Mouse (Mus musculus): ENCODE data around the gene Cdkal1. TPM values are rescaled to one million over a fixed set of nuclear protein-coding genes. Genes with fewer than 3 reads are reported as not detected.

Gene Cdkal1
- polyA plus RNA-seq, 1 experiment from 2014 or later: 21.1 TPM

DNA sequence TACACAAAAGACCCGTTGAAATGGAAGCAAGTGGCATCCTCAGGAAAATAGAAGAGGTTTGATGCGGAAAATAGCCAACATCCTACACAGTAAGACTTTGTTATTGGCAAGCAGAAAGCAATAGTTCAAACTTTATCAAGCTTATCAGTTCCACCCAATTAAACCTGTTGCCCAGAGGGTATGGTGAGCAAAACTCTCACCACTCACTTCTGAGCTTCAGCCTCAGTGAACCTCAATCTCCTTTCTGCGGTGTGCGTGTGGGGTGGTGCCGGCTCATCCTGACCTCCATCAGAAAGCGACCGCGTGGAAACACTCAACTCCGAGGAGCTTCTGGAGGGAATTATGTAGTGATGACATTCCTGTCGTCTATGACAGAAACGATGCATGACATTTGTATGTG is 621.5 kb downstream of the Cdkal1 start:
- no peak for ATAC-seq (ENCODE audit: low read depth)

GRCm38 (mm10) chr13:29232681-29233080 is 622.8 kb downstream of the Cdkal1 start:
- Histone ChIP-seq H3K9ac (replicated peaks; ENCODE audit: low read depth, low read length) (no peak overlapping the region), H3K4me3 (ENCODE audit: low read depth, low read length) (no peak overlapping the region), H3K4me2 (ENCODE audit: low read depth, low read length) (no peak overlapping the region), H3K4me1 (ENCODE audit: control insufficient read depth, insufficient read depth, low read length) (no peaks in the 10 kb centered on the region), H3K9me3 (ENCODE audit: control insufficient read depth, low read length) (no peaks in the 10 kb centered on the region), H3K27ac (ENCODE audit: low read depth, low read length) (no peak overlapping the region), H3K27me3 (ENCODE audit: control insufficient read depth, insufficient read depth, low read length) (no peaks in the 10 kb centered on the region), H3K36me3 (ENCODE audit: control insufficient read depth, insufficient read depth, low read length) (no peaks in the 10 kb centered on the region)
- WGBS: 41% methylated on average over 4 of the region's 4 CpGs
- ATAC-seq (ENCODE audit: low read depth): no peak

More for the DNA sequence above, 621.5 kb downstream of the Cdkal1 start:
- Histone ChIP-seq H3K4me1 (ENCODE audit: control insufficient read depth, insufficient read depth, low read length) (no peaks in the 10 kb centered on the region), H3K36me3 (ENCODE audit: control insufficient read depth, insufficient read depth, low read length) (no peaks in the 10 kb centered on the region), H3K4me2 (ENCODE audit: low read depth, low read length) (no peak overlapping the region), H3K9ac (replicated peaks; ENCODE audit: low read depth, low read length) (no peak overlapping the region), H3K9me3 (ENCODE audit: control insufficient read depth, low read length) (no peaks in the 10 kb centered on the region), H3K4me3 (ENCODE audit: low read depth, low read length) (no peak overlapping the region), H3K27me3 (ENCODE audit: control insufficient read depth, insufficient read depth, low read length) (no peaks in the 10 kb centered on the region), H3K27ac (ENCODE audit: low read depth, low read length) (no peak overlapping the region)
- 71% methylated on average over 11 of the region's 11 CpGs for WGBS

DNA sequence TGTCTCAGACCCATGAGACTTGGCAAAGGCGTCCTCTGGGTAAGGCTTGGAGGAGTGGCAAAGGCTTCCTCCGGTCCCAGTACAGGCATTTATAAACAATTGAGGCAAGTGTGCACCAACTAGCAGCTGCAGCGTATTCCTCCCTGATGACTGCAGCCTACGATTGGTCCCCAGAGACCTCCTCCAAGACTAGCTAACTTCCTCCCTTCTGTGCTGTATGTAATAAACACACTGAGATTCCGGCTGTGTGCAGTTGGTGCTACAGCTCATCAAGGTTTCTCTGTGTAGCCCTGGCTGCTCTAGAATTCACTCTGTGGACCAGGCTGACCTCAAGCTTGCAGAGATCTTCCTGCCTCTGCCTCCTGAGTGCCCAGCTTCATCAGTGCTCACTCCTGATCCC is 630.7 kb downstream of the Cdkal1 start:
- no peaks in the 10 kb centered on the region for H3K9me3 ChIP-seq (ENCODE audit: control insufficient read depth, low read length)
- H3K4me2 ChIP-seq (ENCODE audit: low read depth, low read length): no peak overlapping the region
- no peak overlapping the region for H3K4me3 ChIP-seq (ENCODE audit: low read depth, low read length)
- no peaks in the 10 kb centered on the region for H3K27me3 ChIP-seq (ENCODE audit: control insufficient read depth, insufficient read depth, low read length)
- 58% methylated on average over 5 of the region's 5 CpGs for WGBS
- no peak overlapping the region for H3K9ac ChIP-seq (replicated peaks; ENCODE audit: low read depth, low read length)
- no peak for ATAC-seq (ENCODE audit: low read depth)
- H3K36me3 ChIP-seq (ENCODE audit: control insufficient read depth, insufficient read depth, low read length): no peaks in the 10 kb centered on the region
- H3K27ac ChIP-seq (ENCODE audit: low read depth, low read length): no peak overlapping the region
- H3K4me1 ChIP-seq (ENCODE audit: control insufficient read depth, insufficient read depth, low read length): peaks cover 13% of the 10 kb centered on the region; the same call in 1 of the 2 replicates

GRCm38 (mm10) chr13:29222261-29222838 is 633.1 kb downstream of the Cdkal1 start:
- H3K36me3 ChIP-seq (ENCODE audit: control insufficient read depth, insufficient read depth, low read length): no peaks in the 10 kb centered on the region
- peak overlapping the region; percentile 37; the same call in 1 of the 2 replicates for H3K9ac ChIP-seq (replicated peaks; ENCODE audit: low read depth, low read length)
- no peaks in the 10 kb centered on the region for H3K9me3 ChIP-seq (ENCODE audit: control insufficient read depth, low read length)
- no peaks in the 10 kb centered on the region for H3K27me3 ChIP-seq (ENCODE audit: control insufficient read depth, insufficient read depth, low read length)
- H3K4me3 ChIP-seq (ENCODE audit: low read depth, low read length): no peak overlapping the region
- peak overlapping the region; percentile 76 for H3K27ac ChIP-seq (ENCODE audit: low read depth, low read length)
- ATAC-seq (ENCODE audit: low read depth): peak; percentile 83
- peaks cover 13% of the 10 kb centered on the region; the same call in 1 of the 2 replicates for H3K4me1 ChIP-seq (ENCODE audit: control insufficient read depth, insufficient read depth, low read length)
- 6% methylated on average over 10 of the region's 10 CpGs for WGBS
- no peak overlapping the region for H3K4me2 ChIP-seq (ENCODE audit: low read depth, low read length)

DNA sequence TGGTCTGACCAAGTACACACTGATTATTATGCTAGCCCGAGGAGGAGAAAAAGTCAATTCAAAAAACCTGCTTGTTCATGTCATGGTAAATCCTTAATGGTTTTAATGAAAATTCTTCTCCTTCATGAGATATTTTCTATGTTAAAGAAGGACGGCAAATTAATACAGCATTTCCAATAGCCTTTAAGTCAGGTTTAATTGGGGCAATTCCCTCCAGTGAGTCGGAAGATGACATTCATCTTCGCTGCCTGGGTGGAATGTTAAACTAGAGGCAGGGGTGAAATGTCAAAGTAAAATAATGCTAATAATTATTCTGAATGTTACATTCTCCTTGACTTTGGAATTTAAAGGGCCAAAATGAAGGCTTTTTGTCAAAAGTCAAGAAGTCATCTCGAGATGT is 633.8 kb downstream of the Cdkal1 start:
- H3K9ac ChIP-seq (replicated peaks; ENCODE audit: low read depth, low read length): no peak overlapping the region
- H3K4me3 ChIP-seq (ENCODE audit: low read depth, low read length): no peak overlapping the region
- H3K9me3 ChIP-seq (ENCODE audit: control insufficient read depth, low read length): no peaks in the 10 kb centered on the region
- H3K4me2 ChIP-seq (ENCODE audit: low read depth, low read length): no peak overlapping the region
- WGBS: 17% methylated on average over 5 of the region's 5 CpGs
- H3K4me1 ChIP-seq (ENCODE audit: control insufficient read depth, insufficient read depth, low read length): peaks cover 13% of the 10 kb centered on the region; the same call in 1 of the 2 replicates
- no peaks in the 10 kb centered on the region for H3K27me3 ChIP-seq (ENCODE audit: control insufficient read depth, insufficient read depth, low read length)
- no peaks in the 10 kb centered on the region for H3K36me3 ChIP-seq (ENCODE audit: control insufficient read depth, insufficient read depth, low read length)
- no peak overlapping the region for H3K27ac ChIP-seq (ENCODE audit: low read depth, low read length)
- no peak; the same call in 1 of the 2 replicates for ATAC-seq (ENCODE audit: low read depth)

GRCm38 (mm10) chr13:29218594-29219230 is 636.8 kb downstream of the Cdkal1 start:
- Histone ChIP-seq H3K36me3 (ENCODE audit: control insufficient read depth, insufficient read depth, low read length) (no peaks in the 10 kb centered on the region), H3K27ac (ENCODE audit: low read depth, low read length) (no peak overlapping the region), H3K4me3 (ENCODE audit: low read depth, low read length) (no peak overlapping the region), H3K4me2 (ENCODE audit: low read depth, low read length) (no peak overlapping the region), H3K9ac (replicated peaks; ENCODE audit: low read depth, low read length) (no peak overlapping the region), H3K4me1 (ENCODE audit: control insufficient read depth, insufficient read depth, low read length) (peaks cover 13% of the 10 kb centered on the region; the same call in 1 of the 2 replicates), H3K27me3 (ENCODE audit: control insufficient read depth, insufficient read depth, low read length) (no peaks in the 10 kb centered on the region), H3K9me3 (ENCODE audit: control insufficient read depth, low read length) (no peaks in the 10 kb centered on the region)
- no peak for ATAC-seq (ENCODE audit: low read depth)

GRCm38 (mm10) chr13:29210159-29211021 is 645.1 kb downstream of the Cdkal1 start:
- no peak overlapping the region; the same call in 1 of the 2 replicates for H3K27ac ChIP-seq (ENCODE audit: low read depth, low read length)
- H3K4me2 ChIP-seq (ENCODE audit: low read depth, low read length): peak overlapping the region; percentile 56
- peak; percentile 82 for ATAC-seq (ENCODE audit: low read depth)
- WGBS: 4% methylated on average over 27 of the region's 27 CpGs
- H3K9ac ChIP-seq (replicated peaks; ENCODE audit: low read depth, low read length): peak overlapping the region; percentile 50
- H3K4me1 ChIP-seq (ENCODE audit: control insufficient read depth, insufficient read depth, low read length): no peaks in the 10 kb centered on the region
- H3K4me3 ChIP-seq (ENCODE audit: low read depth, low read length): peak overlapping the region; percentile 30
- no peaks in the 10 kb centered on the region; the same call in 1 of the 2 replicates for H3K27me3 ChIP-seq (ENCODE audit: control insufficient read depth, insufficient read depth, low read length)
- no peaks in the 10 kb centered on the region for H3K36me3 ChIP-seq (ENCODE audit: control insufficient read depth, insufficient read depth, low read length)
- H3K9me3 ChIP-seq (ENCODE audit: control insufficient read depth, low read length): no peaks in the 10 kb centered on the region

- Histone ChIP-seq H3K9ac (replicated peaks; ENCODE audit: low read depth, low read length) (no peak overlapping the region), H3K4me2 (ENCODE audit: low read depth, low read length) (no peak overlapping the region), H3K27me3 (ENCODE audit: control insufficient read depth, insufficient read depth, low read length) (no peaks in the 10 kb centered on the region; the same call in 1 of the 2 replicates), H3K27ac (ENCODE audit: low read depth, low read length) (no peak overlapping the region), H3K9me3 (ENCODE audit: control insufficient read depth, low read length) (no peaks in the 10 kb centered on the region), H3K4me1 (ENCODE audit: control insufficient read depth, insufficient read depth, low read length) (no peaks in the 10 kb centered on the region), H3K4me3 (ENCODE audit: low read depth, low read length) (no peak overlapping the region), H3K36me3 (ENCODE audit: control insufficient read depth, insufficient read depth, low read length) (no peaks in the 10 kb centered on the region)
- 90% methylated on average over 6 of the region's 6 CpGs for WGBS
- ATAC-seq (ENCODE audit: low read depth): no peak
These were observed 646.7 kb downstream of the Cdkal1 start for GRCm38 (mm10) chr13:29208749-29209148.

- 85% methylated on average over 5 of the region's 5 CpGs for WGBS
- no peak overlapping the region for H3K27ac ChIP-seq (ENCODE audit: low read depth, low read length)
- ATAC-seq (ENCODE audit: low read depth): no peak
- H3K4me2 ChIP-seq (ENCODE audit: low read depth, low read length): no peak overlapping the region
- no peaks in the 10 kb centered on the region for H3K36me3 ChIP-seq (ENCODE audit: control insufficient read depth, insufficient read depth, low read length)
- no peaks in the 10 kb centered on the region; the same call in 1 of the 2 replicates for H3K27me3 ChIP-seq (ENCODE audit: control insufficient read depth, insufficient read depth, low read length)
- H3K9ac ChIP-seq (replicated peaks; ENCODE audit: low read depth, low read length): no peak overlapping the region
- no peaks in the 10 kb centered on the region for H3K9me3 ChIP-seq (ENCODE audit: control insufficient read depth, low read length)
- H3K4me1 ChIP-seq (ENCODE audit: control insufficient read depth, insufficient read depth, low read length): no peaks in the 10 kb centered on the region
- no peak overlapping the region for H3K4me3 ChIP-seq (ENCODE audit: low read depth, low read length)
These were observed 651.6 kb downstream of the Cdkal1 start for GRCm38 (mm10) chr13:29203856-29204255.

All from neural tube, embryonic 14.5 days (tissue).